Mouse (Mus musculus): ENCODE measurements around the gene Pop5. TPM values are rescaled to one million over a fixed set of nuclear protein-coding genes. Genes with fewer than 3 reads are reported as not detected.

Gene Pop5
- 68.2 and 68.5 TPM in 2 replicates for polyA plus RNA-seq (2012; rRNA removed)

DNA sequence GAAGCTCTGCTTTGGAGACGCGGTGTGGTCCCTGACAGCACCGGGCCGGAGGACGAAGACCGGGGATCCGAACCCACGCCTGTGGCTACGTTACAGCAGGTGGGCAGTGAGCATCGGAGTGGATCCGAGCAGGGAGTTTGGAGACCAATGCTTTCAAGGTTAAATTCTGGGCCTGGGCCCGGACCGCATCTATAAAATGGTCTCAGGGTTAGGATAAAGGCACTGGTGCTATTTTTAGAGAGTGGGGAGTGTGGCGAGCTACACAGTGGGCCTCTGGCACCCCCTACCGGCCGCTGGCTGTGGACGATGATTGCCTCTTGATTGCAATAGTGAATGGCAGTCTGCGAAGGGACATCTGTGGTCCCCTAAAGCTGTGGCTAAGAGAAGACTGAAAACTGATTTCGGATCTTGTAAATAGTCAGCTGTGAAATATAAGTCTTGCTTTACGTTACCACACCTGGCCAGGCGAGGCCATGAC lies at the start of gene Pop5:
TSS of gene Pop5 (plus strand) at position 51 of the 478 bp plus-strand sequence.
- WGBS, result 3% methylated on average over 21 of the region's 21 CpGs
- peak; percentile 63 for DNase-seq (ENCODE audit: low read depth, low spot score)

DNA sequence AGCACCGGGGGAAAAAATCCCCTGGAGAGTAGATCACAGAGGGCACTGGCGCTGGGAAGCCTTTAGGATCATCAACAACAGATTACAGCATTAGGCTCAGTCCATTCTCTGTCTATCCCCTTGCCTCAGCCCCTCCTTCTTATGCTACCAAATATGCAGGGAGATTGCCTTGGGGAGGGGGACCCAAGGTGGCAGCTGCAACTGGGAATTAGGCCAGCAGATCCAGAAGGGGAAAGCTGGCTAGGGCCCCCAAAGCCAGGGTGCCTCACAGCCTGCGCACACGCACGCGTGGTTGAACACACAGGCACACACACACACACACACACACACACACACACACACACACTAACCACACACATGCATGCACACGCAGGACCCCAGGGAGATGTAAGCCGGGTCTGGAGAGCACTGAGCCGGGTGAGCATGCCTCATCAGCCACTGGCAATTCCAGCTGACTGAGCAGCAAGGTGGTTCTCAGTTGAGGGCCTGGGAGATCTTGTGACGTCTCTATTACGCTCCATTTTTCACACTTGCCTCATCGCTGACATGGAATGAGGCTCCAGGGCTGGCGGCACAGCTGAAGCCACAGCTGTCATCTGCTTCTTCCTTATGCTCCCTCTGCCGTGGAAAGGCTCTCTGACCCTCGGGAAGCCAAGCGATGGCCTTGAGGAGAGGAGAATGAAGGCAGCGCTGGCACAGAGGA lies 49.1 kb upstream of the Pop5 start:
- WGBS, result 43% methylated on average over 17 of the region's 17 CpGs
- DNase-seq (ENCODE audit: low read depth, low spot score), result no peak

DNA sequence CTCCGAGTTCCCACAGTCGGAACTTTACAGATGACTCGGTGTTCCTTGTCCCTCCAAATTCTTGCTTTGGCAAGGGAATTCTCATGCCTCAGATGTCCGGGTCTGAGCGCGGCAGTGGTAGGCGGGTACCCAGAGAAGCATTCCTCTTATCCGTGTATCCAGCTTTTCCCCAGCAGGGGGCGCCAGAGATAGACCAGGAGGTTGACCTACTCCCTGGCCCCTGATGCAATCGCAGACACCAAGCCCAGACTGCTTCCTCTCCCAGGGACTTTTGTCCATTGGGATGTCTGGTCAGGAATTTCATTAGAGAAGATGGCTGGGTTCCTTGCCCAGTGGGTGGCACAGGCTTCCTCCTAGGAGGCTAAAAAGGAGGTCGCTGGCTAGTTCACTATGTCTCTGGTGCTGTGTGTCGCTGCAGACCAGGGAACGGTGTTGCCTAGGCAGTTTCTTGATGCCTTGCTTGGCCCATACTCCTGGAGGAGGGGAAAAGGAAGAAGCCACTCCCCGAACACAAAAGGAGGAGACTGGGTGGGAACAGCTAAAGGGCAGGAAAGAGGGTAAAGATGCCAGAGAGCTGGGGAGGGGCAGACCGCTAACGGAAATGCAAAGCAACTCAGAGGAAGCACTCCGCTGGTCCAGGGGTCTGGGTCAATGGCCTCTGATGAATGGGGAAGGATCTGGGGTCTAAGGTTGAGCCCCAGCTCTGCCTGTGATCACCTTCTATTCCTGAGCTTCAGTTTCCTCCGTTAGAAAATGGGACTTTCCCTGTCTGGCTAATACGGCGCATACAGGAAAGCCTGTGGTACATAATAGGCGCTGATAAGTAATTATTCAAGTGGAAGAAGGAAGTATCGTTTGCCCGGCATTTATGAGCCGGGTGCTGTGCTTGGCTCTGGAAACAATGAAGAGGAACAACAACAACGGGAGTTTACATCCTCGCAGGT lies 48.2 kb upstream of the Pop5 start:
- WGBS, result 16% methylated on average over 26 of the region's 26 CpGs
- peak; percentile 76 for DNase-seq (ENCODE audit: low read depth, low spot score)

DNA sequence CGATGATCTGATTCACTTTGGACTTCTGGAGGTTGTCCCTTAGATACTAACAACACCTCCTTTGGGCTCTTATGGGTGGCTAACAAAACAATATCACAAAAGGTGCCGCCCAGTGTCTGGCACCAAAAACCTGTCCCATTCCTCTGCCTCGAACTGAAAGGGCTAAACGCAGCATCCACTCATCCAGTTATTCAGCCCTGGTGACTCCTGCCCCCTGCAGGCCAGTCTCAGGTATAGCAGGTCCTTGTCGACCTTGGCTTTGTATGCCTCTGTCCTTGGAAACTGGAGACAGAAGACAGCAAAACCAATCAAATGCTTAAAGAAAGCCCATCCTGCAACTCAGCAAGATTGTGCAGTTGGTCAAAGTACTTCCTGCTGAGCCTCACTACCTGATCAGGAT lies 46.8 kb upstream of the Pop5 start:
- DNase-seq (ENCODE audit: low read depth, low spot score), result no peak
- WGBS, result 40% methylated on average over 5 of the region's 5 CpGs

DNA sequence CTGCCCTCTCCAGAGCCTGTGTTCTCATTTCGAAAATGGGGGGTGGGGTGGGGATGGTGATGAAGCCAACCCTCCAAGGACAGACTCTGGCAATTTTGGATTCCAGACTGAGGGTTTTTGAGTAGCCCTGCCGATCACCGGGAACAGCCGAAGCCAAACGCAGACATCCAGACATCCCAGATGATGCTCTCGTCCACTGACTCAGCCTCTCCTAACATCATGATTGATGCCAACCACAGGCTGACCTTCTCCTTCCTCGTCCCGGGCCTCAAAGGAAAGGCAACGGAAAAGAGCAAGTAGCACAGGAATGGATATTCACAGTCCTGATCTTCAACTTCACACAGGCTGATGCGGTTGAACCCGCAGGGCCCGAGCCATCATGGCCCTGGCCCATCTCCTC lies 45.6 kb upstream of the Pop5 start:
- 78% methylated on average over 12 of the region's 12 CpGs for WGBS
- DNase-seq (ENCODE audit: low read depth, low spot score), result no peak

DNA sequence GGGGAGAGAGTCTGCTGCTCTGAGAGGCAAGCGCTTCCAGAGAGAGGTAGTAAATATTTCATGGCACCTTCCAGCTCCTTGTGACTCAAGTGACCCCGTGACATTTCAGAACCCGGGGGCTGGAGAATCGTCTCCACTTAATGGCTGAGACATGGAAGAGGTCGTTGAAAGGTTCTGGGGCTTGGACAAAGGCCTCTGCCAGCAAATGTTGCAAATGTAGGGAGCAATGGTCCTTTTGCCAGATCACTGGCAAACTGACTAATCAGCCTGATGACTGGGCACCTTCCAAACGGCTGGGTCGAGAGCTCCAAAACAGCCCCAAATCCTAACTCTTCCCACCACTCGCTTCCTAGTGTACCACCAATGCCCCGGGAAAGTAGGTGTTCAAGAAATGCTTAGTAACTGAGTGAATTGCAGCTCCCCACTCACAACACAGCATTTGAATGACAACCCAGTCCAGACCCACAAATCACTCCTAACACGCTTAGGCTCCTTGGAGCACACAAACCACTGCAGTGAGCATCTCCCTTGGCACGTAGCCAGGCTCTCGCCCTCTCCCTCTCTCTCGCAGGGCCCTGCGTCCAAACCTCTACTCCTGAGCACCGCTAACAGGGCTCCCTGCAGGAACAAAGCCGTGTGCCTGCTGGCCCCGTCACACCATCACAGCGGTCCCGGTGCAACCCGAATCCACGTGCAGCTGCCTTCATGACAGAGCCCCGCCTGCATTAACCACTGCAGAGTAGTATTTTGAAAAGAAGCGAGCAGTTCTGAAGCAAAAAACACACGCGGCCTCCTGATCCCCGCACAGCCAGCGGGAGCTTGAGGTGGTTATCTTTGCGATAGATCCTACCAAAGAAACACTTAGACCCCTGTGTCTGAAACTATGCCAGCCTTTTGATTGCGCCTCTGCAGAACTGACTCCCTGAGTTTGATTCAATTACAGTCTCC lies 43.5 kb upstream of the Pop5 start:
- WGBS, result 18% methylated on average over 29 of the region's 29 CpGs
- DNase-seq (ENCODE audit: low read depth, low spot score), result no peak

DNA sequence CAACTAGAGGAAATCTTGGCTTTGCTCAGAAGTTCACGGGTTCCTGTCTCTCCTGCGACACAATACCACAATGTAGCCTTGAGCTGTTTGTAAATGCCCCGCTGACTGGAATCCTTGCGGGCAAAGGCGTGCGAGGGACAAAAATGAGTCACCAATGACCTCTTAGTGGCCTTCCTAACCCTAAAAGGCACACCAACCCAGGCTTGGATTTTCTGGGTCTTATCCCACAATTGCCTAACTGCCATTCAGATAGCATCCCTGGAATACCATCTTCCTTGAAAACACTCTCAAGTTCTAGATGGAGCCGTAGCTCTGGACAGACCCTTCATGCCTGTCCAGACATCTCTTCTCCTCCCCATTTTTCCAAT lies 42.8 kb upstream of the Pop5 start:
- 12% methylated on average over 7 of the region's 7 CpGs for WGBS
- no peak for DNase-seq (ENCODE audit: low read depth, low spot score)

DNA sequence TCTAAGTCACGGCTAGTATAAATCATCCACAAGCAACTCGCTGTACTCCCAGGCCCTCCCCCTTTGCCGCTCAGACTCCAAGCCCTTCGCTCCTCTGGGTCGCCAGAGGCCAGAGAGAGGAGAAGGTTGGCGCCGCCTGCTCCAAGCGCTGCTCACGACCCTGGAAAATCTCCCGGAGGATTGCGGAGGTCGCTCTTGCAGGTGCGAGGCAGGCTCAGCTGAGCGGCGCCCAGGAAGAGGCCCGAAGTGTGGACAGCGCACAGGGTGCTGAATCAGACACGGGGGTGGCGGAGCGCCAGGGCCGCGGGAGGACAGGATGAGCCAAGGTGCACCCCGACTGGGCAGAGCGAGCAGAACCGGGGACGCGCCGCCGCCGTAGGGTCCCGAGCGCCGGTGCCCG lies 42.4 kb upstream of the Pop5 start:
- no peak for DNase-seq (ENCODE audit: low read depth, low spot score)
- under 1% methylated on average over 34 of the region's 34 CpGs for WGBS

DNA sequence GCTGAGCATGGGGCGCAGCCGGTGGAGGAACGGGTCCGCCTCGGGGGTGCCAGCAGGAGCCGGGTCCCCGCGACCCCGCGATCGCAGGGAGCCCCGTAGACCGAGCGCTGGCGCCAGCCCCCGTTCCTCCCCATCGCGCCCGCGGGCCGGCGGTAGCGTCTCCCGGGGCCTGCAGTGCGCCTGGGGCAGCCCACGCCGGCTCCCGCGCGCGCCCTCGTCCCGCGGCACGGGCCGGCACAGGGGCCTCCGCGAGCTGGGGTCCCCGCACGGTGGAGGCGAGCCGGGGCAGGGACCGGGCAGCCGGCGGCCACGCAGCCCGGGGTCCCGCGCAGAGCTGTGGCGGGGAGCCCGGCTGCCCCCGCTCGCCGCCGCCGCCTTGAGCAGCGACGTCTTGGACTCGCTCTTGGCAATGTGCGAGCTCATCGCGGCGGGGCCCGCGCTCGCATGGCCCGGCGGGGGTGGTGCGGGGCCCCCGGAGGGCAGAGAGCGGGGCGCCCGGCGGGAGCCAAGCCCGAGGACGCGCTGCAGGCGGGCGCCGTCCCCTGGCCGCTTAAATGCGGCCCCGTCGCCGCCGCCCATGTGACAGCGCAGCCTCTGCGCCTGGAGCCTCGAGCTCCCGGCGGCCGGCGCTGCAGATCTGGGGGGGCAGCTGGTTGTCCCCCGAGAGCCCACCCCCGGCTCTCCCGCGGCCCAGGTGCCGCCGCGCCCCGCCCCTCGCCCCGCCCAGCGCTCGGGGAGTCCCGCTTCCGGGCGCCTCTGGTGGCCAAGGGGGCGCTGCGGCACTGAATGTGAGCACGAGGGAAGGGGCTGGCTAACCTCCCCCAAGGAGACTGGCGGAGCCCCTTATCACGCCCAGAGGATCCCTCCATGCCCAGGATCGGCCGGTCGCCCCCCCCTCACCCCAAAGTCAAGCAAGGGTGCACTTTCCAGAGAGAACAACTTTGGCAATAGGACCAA lies 41.7 kb upstream of the Pop5 start, which contains the start of gene Cabp1:
TSS of gene Cabp1 (minus strand) at position 713 of the 957 bp plus-strand sequence.
- WGBS, result under 1% methylated on average over 80 of the region's 116 CpGs

DNA sequence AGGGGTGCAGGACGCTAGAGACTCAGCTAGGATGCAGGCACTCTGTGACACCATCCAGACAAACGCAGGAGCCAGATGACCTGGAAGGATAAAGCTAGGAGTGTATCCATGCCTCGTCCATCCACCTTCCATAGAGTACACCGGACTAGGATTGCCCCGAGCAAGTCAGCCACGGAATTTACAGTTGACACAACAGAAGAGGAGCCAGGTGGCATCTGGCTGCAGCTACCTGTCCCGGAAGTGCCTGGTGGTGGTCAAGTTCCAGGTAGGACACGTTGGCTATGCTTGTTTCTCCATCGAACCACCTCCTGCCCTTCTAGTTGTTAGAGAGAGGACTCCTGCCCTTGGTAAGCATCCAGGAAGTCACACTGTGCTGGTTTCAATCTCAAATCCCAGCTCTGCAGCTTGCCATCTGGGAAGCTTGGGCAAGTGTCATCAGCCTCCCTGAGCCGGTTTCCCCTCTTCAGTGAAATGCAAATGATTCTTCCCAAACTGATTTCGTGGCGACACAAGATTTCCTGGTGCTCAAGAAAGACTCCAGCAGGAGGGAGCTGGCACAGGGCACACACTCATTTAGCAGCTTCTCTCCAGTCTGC lies 40.9 kb upstream of the Pop5 start:
- no peak for DNase-seq (ENCODE audit: low read depth, low spot score)
- WGBS, result 10% methylated on average over 12 of the region's 12 CpGs

More for the DNA sequence above, 41.7 kb upstream of the Pop5 start, which contains the start of gene Cabp1:
- no peak for DNase-seq (ENCODE audit: low read depth, low spot score)

DNA sequence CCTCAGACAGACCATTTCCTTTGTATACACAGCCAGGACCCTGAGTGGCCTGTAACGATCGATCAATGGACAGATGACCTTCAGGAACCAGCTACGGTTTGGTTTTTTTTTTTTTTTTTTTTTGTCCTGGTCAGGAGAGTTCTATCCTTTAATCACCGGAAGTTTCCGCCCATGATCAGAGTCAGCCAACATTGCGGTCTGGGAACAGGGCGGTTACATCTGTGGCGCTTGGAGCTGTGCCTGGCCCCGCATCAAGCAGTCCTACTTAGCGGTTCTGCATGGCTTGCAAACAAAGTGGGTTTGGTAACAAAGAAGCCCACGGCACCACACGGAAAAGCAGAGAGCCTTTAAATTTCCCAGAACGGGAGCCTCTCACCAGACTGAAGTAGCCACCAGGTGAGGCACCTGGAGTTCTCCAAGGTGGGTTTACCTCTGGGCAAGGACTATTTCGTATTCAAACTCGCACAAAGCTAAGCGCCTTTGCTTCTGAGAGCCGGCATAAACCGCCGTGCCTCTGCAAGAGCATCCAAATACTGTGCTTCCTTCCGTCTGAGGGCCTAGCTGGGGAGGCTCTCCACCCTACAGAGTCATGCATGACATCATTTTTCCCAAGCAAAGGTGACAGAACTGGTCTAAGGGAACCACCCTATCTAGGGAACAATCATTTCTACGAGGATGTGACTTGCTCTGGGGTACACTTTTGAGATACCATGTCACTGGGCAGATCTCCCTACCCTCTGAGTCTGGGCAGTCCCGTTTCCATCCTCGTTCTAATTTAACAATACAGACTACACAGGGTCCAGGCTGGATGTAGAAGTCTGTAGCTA lies 31.7 kb upstream of the Pop5 start:
- DNase-seq (ENCODE audit: low read depth, low spot score), result no peak
- WGBS, result 15% methylated on average over 23 of the region's 23 CpGs

DNA sequence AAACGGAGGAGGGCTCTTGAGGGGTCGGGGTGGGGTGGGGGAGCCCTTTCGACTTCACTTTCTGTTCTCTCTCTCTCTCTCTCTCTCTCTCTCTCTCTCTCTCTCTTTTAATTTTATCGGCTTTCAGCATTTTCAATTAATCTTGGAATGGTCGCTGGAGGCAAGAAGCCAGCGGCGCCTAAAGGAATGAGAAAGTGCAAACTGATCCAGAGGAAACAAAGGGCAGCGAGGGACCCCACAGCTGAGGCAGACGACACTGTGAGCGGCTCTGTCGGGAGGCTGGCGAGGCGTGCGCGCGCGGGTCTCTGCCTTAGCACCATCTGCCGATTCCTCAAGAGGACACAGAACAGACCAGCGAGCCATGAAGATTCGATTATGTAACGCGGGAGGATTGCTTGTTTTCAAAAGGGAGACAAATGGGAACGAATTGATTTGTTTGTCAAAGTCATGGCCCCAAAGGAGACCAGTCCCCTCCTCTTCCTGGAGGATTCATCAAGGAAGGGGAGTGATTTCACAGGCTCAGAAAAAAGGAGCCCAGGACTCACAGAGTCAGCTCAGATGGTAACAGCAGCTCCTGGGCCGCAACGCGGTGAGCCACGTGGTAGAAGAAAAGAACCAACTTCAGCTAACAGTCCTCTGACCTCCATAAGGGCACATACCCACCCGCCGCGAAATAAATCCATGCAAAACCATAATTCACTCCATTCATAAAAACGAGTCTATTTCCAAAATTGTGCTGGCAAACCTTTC lies 30.9 kb upstream of the Pop5 start:
- DNase-seq (ENCODE audit: low read depth, low spot score), result no peak
- WGBS, result 6% methylated on average over 31 of the region's 31 CpGs

DNA sequence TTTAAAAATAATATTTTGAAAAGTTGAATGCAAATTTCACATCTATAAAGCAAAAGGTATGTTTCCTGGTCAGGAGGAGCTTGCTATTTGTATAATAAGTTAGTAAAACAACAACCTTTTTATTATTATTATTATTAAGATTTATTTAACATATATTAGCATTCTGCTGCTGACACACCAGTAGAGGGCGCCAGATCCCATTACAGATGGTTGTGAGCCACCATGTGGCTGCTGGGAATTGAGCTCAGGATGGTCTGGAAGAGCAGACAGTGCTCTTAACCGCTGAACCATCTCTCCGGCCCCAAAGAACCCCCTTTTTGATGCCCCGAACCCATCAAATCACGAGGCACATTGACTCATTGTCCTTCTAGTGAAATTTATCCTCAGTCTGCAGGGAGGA lies 28.4 kb upstream of the Pop5 start:
- 70% methylated on average over 5 of the region's 5 CpGs for WGBS
- no peak for DNase-seq (ENCODE audit: low read depth, low spot score)

DNA sequence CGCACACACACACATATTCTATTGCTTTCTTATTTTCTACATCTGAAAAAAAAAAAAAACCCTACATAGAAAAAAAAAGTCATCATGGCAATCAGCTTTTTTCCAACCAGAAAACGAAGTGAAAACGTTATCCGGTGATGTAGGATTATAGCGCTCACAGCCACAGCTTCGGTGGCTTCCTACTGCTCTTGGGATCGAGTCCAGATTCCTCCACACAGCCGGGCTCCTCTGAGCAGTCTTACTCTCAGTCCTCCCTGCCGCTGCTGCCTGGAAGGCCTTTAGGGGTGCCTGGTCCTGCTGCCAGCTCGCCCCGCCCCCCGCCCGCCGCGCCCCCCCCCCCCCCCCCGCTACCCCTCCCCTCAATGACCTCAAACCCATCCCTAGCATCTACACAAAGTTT lies 27.7 kb upstream of the Pop5 start:
- WGBS, result 18% methylated on average over 16 of the region's 16 CpGs
- DNase-seq (ENCODE audit: low read depth, low spot score), result no peak

DNA sequence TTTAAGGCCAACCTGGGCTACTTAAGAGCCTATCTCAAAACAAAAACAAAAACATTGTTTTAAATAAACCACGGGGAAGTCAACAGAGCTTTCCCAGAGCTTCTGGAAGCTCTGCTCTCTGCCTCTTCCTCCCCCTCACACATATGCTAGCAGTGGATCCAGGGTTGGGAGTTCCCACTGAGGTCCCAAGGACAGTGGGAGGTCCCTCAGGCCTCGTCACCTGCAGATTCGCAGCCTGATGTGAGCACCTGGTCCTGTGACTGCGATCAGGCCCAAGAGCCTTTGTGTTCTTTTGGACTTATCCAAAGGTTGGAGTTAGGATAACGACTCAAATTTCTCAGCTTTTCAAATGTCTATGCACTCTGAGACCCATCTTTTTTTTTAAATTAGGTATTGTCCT lies 27.0 kb upstream of the Pop5 start:
- 77% methylated on average over 5 of the region's 5 CpGs for WGBS

DNA sequence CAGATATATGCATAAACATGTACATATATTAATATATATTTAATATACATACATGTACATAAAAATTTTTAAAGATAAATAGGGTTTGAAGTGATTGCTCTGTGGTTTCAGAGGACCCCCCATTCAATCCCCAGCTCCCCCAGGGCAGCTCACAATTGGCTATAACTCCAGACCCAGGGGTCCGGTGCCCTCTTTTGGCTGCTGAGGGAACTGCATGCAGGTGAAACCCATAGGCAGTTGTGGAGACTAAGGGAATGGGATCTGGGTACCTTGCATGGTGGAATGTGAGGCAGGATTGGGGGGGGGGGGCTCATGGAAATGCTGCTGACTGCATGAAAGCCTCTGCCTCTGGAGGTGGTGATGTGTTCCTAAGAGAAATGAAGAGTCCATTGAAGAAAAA lies 25.3 kb upstream of the Pop5 start:
- DNase-seq (ENCODE audit: low read depth, low spot score), result no peak

More for the DNA sequence above, 27.0 kb upstream of the Pop5 start:
- no peak for DNase-seq (ENCODE audit: low read depth, low spot score)

DNA sequence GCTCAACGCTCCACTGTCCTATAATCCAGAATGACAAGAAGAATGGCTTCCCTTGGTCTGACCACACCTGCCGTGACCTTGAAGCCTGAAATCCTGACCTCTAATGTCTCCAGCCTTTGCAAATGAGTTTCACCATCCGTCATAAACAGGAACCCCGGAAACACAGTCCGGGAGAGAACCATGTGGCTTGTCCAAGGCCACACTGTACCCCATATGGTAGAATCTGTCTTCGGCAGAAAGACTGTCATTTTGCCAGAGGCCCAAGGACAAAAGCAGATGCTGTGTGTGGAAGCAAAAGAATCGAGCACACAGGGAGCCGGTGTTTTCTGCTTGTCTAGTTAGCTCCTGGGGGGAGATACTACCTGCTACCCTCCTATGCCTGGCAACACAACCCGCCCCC lies 23.2 kb upstream of the Pop5 start:
- DNase-seq (ENCODE audit: low read depth, low spot score), result no peak
- WGBS, result 77% methylated on average over 9 of the region's 9 CpGs

More for the DNA sequence above, 25.3 kb upstream of the Pop5 start:
- 6% methylated on average over 1 of the region's 1 CpGs for WGBS
